Mouse (Mus musculus): ENCODE measurements around the gene Uqcrc1. TPM values are rescaled to one million over a fixed set of nuclear protein-coding genes. Genes with fewer than 3 reads are reported as not detected.
A peak's percentile ranks its signal among the peaks of the same experiment; 100 is the strongest.

Gene Uqcrc1
- total and polyA plus RNA-seq, 2 experiments from 2014 or later: 1,707 to 1,782 TPM

DNA sequence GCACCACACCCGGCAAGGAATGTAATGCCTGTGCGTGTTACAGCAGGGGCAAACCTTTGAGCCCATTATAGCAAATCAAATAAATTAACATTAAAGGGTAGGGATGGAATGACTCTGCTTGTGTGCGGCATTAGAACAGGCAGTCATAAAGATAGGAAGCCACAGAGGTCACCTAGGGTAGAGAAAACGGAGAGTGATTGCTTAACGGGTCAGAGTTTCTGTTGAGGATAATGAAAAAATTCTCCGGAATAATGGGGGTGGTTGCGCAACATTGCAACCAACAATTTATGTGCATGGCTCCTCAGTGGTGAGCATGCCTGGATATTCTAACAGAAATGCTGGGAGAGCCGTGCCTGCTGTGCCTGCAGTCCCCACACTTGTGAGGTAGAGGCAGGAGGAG lies 10.5 kb upstream of the Uqcrc1 start:
- Histone ChIP-seq H3K4me1 (ENCODE audit: control insufficient read depth, insufficient read depth) (no peaks in the 10 kb centered on the region), H3K36me3 (replicated peaks; ENCODE audit: control insufficient read depth, insufficient read depth, low read length) (no peaks in the 10 kb centered on the region), H3K27me3 (ENCODE audit: control insufficient read depth, insufficient read depth, low read length) (0 out of 2 replicates have a peak, but pooled peaks cover 16% of the 10 kb centered on the region), H3K27ac (ENCODE audit: low read depth) (no peak overlapping the region), H3K9me3 (replicated peaks; ENCODE audit: control insufficient read depth, low read length) (no peaks in the 10 kb centered on the region), H3K9ac (replicated peaks; ENCODE audit: low read depth, low read length) (no peak overlapping the region), H3K4me3 (ENCODE audit: low read depth, low read length) (no peak overlapping the region), H3K4me2 (ENCODE audit: low read depth, low read length) (no peak overlapping the region)
- ATAC-seq (ENCODE audit: insufficient read depth, low read depth): no peak
- TF ChIP-seq EP300 (IDR thresholded peaks at IDR 0.05; ENCODE audit: low read depth) (no peak), CTCF (IDR thresholded peaks at IDR 0.05; ENCODE audit: low read depth) (no peak)
- no peak for DNase-seq (ENCODE audit: low spot score)
- 70% methylated on average over 8 of the region's 8 CpGs for WGBS

DNA sequence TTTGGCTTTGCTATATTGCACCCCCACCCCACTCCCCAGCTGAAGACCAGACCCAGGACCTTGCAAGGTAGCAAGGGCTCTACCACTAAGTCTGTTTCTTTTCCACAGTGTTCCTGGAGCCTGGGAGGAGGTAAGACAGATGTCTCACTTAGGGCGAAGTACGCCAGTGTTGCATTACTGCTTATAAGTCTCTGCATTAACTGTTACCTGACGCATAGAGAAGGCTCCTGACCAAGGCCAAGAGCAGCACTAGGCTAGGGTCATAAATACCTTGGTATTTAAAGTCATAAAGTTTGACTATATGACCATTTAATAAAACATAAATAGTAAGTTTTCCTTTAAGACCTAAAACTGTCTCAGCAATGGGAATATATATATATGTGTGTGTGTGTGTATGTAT lies 8.0 kb upstream of the Uqcrc1 start:
- 81% methylated on average over 3 of the region's 3 CpGs for WGBS
- 0 out of 2 replicates have a peak, but pooled peaks cover 15% of the 10 kb centered on the region for H3K27me3 ChIP-seq (ENCODE audit: control insufficient read depth, insufficient read depth, low read length)
- no peaks in the 10 kb centered on the region for H3K4me1 ChIP-seq (ENCODE audit: control insufficient read depth, insufficient read depth)
- no peak overlapping the region for H3K9ac ChIP-seq (replicated peaks; ENCODE audit: low read depth, low read length)
- DNase-seq (ENCODE audit: low spot score) (no peak), ATAC-seq (ENCODE audit: insufficient read depth, low read depth) (no peak)
- H3K9me3 ChIP-seq (replicated peaks; ENCODE audit: control insufficient read depth, low read length): no peaks in the 10 kb centered on the region
- H3K27ac ChIP-seq (ENCODE audit: low read depth): no peak overlapping the region
- H3K36me3 ChIP-seq (replicated peaks; ENCODE audit: control insufficient read depth, insufficient read depth, low read length): no peaks in the 10 kb centered on the region
- no peak overlapping the region for H3K4me3 ChIP-seq (ENCODE audit: low read depth, low read length)
- no peak overlapping the region for H3K4me2 ChIP-seq (ENCODE audit: low read depth, low read length)
- TF ChIP-seq EP300 (IDR thresholded peaks at IDR 0.05; ENCODE audit: low read depth) (no peak), CTCF (IDR thresholded peaks at IDR 0.05; ENCODE audit: low read depth) (no peak)

DNA sequence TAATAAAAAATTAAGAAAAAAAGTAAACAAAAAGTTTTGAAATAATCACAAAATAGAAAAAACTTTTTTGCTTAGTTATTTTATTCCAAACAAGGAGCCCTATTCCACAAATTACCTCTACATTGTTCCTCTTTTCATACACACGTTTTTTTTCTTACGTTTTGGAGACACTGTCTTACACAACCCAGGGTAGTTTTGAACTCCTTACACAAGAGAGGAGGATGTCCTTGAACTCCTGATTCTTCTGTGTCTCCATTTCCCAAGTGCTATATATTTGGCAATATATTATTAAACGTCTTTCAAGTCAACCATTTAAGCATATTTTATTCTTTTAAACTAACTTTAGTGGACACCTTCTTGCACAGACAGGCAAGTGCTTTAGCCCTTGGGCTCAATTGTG lies 442 bp upstream of the Uqcrc1 start:
- H3K36me3 ChIP-seq (replicated peaks; ENCODE audit: control insufficient read depth, insufficient read depth, low read length): peaks cover 30% of the 10 kb centered on the region
- H3K4me3 ChIP-seq (ENCODE audit: low read depth, low read length): peak overlapping the region; percentile 88; the same call in 1 of the 2 replicates
- no peaks in the 10 kb centered on the region for H3K27me3 ChIP-seq (ENCODE audit: control insufficient read depth, insufficient read depth, low read length)
- H3K4me1 ChIP-seq (ENCODE audit: control insufficient read depth, insufficient read depth): 0 out of 2 replicates have a peak, but pooled peaks cover 4% of the 10 kb centered on the region
- 16% methylated on average over 3 of the region's 3 CpGs for WGBS
- DNase-seq (ENCODE audit: low spot score): no peak
- no peak overlapping the region for H3K27ac ChIP-seq (ENCODE audit: low read depth)
- no peak for TF ChIP-seq EP300 (IDR thresholded peaks at IDR 0.05; ENCODE audit: low read depth)
- TF ChIP-seq CTCF (IDR thresholded peaks at IDR 0.05; ENCODE audit: low read depth): no peak
- H3K4me2 ChIP-seq (ENCODE audit: low read depth, low read length): no peak overlapping the region
- no peak for ATAC-seq (ENCODE audit: insufficient read depth, low read depth)
- H3K9me3 ChIP-seq (replicated peaks; ENCODE audit: control insufficient read depth, low read length): no peaks in the 10 kb centered on the region
- H3K9ac ChIP-seq (replicated peaks; ENCODE audit: low read depth, low read length): no peak overlapping the region

DNA sequence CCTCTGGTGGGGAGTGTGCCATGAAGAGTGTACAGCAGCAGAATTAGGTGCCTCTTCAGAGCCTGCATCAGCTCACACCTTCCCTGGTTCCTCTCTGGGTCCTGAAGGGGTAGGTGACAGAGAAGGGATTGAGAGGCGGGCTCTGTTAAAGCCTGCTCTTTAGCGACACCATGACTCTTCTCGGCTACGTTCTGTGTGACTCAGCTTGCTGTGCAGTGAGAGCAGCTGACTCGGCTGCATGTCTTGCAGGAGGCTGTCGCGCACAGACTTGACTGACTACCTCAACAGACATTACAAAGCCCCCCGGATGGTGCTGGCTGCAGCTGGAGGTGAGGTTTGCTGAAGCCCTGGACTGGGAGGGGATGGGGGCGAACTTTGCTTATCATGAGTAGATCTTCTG lies 8.7 kb downstream of the Uqcrc1 start:
- TF ChIP-seq CTCF (IDR thresholded peaks at IDR 0.05; ENCODE audit: low read depth) (no peak), EP300 (IDR thresholded peaks at IDR 0.05; ENCODE audit: low read depth) (no peak)
- H3K4me1 ChIP-seq (ENCODE audit: control insufficient read depth, insufficient read depth): peaks cover 13% of the 10 kb centered on the region; the same call in 1 of the 2 replicates
- WGBS: 82% methylated on average over 9 of the region's 9 CpGs
- H3K36me3 ChIP-seq (replicated peaks; ENCODE audit: control insufficient read depth, insufficient read depth, low read length): peaks cover 93% of the 10 kb centered on the region
- no peak overlapping the region for H3K27ac ChIP-seq (ENCODE audit: low read depth)
- DNase-seq (ENCODE audit: low spot score) (no peak), ATAC-seq (ENCODE audit: insufficient read depth, low read depth) (no peak)
- no peaks in the 10 kb centered on the region for H3K27me3 ChIP-seq (ENCODE audit: control insufficient read depth, insufficient read depth, low read length)
- H3K4me3 ChIP-seq (ENCODE audit: low read depth, low read length): no peak overlapping the region
- no peak overlapping the region for H3K9ac ChIP-seq (replicated peaks; ENCODE audit: low read depth, low read length)
- no peaks in the 10 kb centered on the region for H3K9me3 ChIP-seq (replicated peaks; ENCODE audit: control insufficient read depth, low read length)
- no peak overlapping the region for H3K4me2 ChIP-seq (ENCODE audit: low read depth, low read length)

DNA sequence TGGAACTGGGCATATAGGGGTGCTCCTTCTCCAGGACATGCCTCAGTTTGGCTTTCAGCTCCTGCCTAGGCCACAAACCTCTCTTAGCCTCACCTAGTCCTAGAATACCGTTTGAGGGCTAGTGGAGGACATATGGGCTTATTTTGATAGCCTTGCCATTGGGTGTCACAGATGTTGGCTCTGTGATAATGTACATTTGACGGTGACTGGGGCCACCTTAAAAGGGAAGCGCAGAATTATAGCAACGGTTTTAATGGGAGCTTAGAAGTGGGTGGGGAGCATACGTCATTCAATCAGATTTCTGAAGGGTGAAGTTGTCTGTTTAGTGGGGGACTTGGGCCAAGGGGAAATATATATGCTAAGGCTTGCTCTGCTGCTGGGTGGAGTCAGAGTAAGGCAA lies 9.2 kb downstream of the Uqcrc1 start:
- peaks cover 91% of the 10 kb centered on the region for H3K36me3 ChIP-seq (replicated peaks; ENCODE audit: control insufficient read depth, insufficient read depth, low read length)
- ATAC-seq (ENCODE audit: insufficient read depth, low read depth): no peak
- H3K4me2 ChIP-seq (ENCODE audit: low read depth, low read length): no peak overlapping the region
- no peak for DNase-seq (ENCODE audit: low spot score)
- no peaks in the 10 kb centered on the region for H3K27me3 ChIP-seq (ENCODE audit: control insufficient read depth, insufficient read depth, low read length)
- H3K4me1 ChIP-seq (ENCODE audit: control insufficient read depth, insufficient read depth): peaks cover 13% of the 10 kb centered on the region; the same call in 1 of the 2 replicates
- H3K27ac ChIP-seq (ENCODE audit: low read depth): no peak overlapping the region
- no peaks in the 10 kb centered on the region for H3K9me3 ChIP-seq (replicated peaks; ENCODE audit: control insufficient read depth, low read length)
- no peak overlapping the region for H3K4me3 ChIP-seq (ENCODE audit: low read depth, low read length)
- TF ChIP-seq EP300 (IDR thresholded peaks at IDR 0.05; ENCODE audit: low read depth) (no peak), CTCF (IDR thresholded peaks at IDR 0.05; ENCODE audit: low read depth) (no peak)
- WGBS: 84% methylated on average over 5 of the region's 5 CpGs
- no peak overlapping the region for H3K9ac ChIP-seq (replicated peaks; ENCODE audit: low read depth, low read length)
